Mouse (Mus musculus): ENCODE data around the gene Rap1gap2.
"Not testable (repeated sequence)": the region's sequence is repeated elsewhere in the genome, so short reads cannot be mapped to it uniquely, and the experiment has no call there.

Gene Rap1gap2

GRCm38 (mm10) chr11:74621974-74622669, 11.4 kb upstream of the Rap1gap2 start:
- no peak for DNase-seq

GRCm38 (mm10) chr11:74619956-74620300, 9.2 kb upstream of the Rap1gap2 start:
- no peak for DNase-seq

- DNase-seq: peak; percentile 78
These were observed 8.7 kb upstream of the Rap1gap2 start, which contains the start of gene Ccdc92b for GRCm38 (mm10) chr11:74619201-74619955. TSS of gene Ccdc92b (plus strand) at chr11:74619605.

GRCm38 (mm10) chr11:74615571-74615970, 4.9 kb upstream of the Rap1gap2 start:
- no peak for DNase-seq

GRCm38 (mm10) chr11:74613428-74613827, 2.7 kb upstream of the Rap1gap2 start:
- no peak for DNase-seq

GRCm38 (mm10) chr11:74611437-74611836, 722 bp upstream of the Rap1gap2 start:
- no peak for DNase-seq

- DNase-seq: no peak
These were observed 647 bp downstream of the Rap1gap2 start for GRCm38 (mm10) chr11:74610068-74610467.

GRCm38 (mm10) chr11:74602286-74602685, 8.4 kb downstream of the Rap1gap2 start:
- no peak for DNase-seq

- no peak for DNase-seq
These were observed 12.8 kb downstream of the Rap1gap2 start for GRCm38 (mm10) chr11:74597990-74598337.

GRCm38 (mm10) chr11:74597283-74597989, 13.3 kb downstream of the Rap1gap2 start:
- no peak for DNase-seq

- no peak for DNase-seq
These were observed 18.5 kb downstream of the Rap1gap2 start for GRCm38 (mm10) chr11:74592246-74592645.

- peak; percentile 13 for DNase-seq
These were observed 20.0 kb downstream of the Rap1gap2 start for GRCm38 (mm10) chr11:74590691-74591090.

GRCm38 (mm10) chr11:74590239-74590596, 20.5 kb downstream of the Rap1gap2 start:
- DNase-seq: no peak

- peak; percentile 74 for DNase-seq
These were observed 21.1 kb downstream of the Rap1gap2 start for GRCm38 (mm10) chr11:74589401-74590238.

- no peak for DNase-seq
These were observed 24.3 kb downstream of the Rap1gap2 start for GRCm38 (mm10) chr11:74586401-74586800.

- no peak for DNase-seq
These were observed 25.6 kb downstream of the Rap1gap2 start for GRCm38 (mm10) chr11:74584946-74585723.

GRCm38 (mm10) chr11:74583824-74584349, 26.8 kb downstream of the Rap1gap2 start:
- DNase-seq: no peak

GRCm38 (mm10) chr11:74582464-74582863, 28.3 kb downstream of the Rap1gap2 start:
- DNase-seq: no peak

GRCm38 (mm10) chr11:74581333-74581732, 29.4 kb downstream of the Rap1gap2 start:
- not testable (repeated sequence) for DNase-seq

- DNase-seq: no peak
These were observed 33.6 kb downstream of the Rap1gap2 start for GRCm38 (mm10) chr11:74577068-74577467.

- DNase-seq: no peak
These were observed 34.8 kb downstream of the Rap1gap2 start for GRCm38 (mm10) chr11:74575940-74576339.
